Mouse (Mus musculus) myocyte (in vitro differentiated cells): ENCODE results near the gene Spsb3.

Experiments used
- CEBPB ChIP-seq: IDR thresholded peaks from 2 replicates; pipeline ENCODE4 v1.6.1; 2011; ENCODE audit warnings: mild to moderate bottlenecking, moderate library complexity; ENCODE audit not compliant: poor library complexity, insufficient read depth, severe bottlenecking
- MYOD1 ChIP-seq, 3 experiments: IDR thresholded peaks; one replicate each; pipeline ENCODE4 v1.6.1; 2011; ENCODE audit warnings: control low read depth in 2 of 3, low read depth in 2 of 3, mild to moderate bottlenecking in 2 of 3, moderate library complexity in 1 of 3; ENCODE audit not compliant: insufficient read length in 2 of 3, control insufficient read depth in 1 of 3
- POLR2A ChIP-seq: IDR thresholded peaks from one replicate; pipeline ENCODE4 v1.6.1; 2011; ENCODE audit warnings: low read depth, mild to moderate bottlenecking, control low read depth, moderate library complexity; ENCODE audit not compliant: insufficient read length

GRCm38 (mm10) chr17:24896241-24896992, 10.0 kb downstream of the Spsb3 start, which contains the start of gene Nme3:
- TF ChIP-seq CEBPB (no peak), POLR2A (peak; percentile 41), MYOD1 (IDR thresholded peaks at IDR 0.05; ENCODE audit: control insufficient read depth in 1 of 3, insufficient read length in 2 of 3, low read depth in 2 of 3) (peak in 1 of 3 experiments; percentile 36)
